Mouse (Mus musculus): ENCODE measurements around the gene Tspan13.

The Tspan13 gene

DNA sequence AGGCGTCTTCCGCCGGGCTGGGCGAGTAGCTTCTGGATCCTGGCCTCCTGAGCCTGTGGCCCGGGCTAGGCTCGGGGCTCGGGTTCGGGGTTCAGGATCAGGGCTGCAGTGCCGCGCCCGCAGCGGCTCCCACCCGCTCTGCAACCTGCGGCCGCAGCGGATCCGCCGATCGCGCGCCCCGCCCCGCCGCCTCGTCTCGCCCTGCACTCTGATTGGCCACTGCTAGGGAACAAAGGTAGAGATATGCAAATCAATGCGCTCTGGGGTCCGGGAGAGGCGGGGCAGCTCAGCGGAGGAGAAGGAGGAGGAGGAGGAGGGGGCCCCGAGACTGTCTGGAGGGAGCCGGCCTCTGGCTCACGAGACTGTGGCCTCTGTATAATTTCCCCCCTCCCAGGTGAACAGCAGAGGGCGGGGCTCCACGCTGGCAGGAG lies at the start of gene Tspan13:
Tspan13 (minus strand) TSS at position 153 of the 431 bp plus-strand sequence.
- DNase-seq (ENCODE audit: low spot score in 2 of 2): peak; percentile 85 to 90

DNA sequence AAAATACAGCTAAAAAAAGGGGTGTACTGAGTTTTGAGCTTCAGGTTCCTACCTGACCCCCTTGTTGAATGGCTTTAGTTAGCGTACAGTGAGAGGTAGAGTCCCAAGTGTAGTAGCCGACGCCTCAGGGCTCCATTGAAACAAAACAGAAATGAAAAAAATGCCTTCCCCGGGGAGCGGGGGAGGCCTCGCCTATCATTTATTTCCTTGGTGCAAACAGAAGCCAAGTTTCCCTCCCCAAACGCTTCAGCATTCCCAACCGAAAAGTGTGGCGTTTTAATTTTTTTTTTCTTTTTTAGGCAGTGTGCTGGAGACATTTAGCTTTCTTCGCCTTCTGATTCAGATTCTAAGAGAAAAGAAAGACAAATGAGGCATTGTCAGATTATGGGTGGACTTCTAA lies 49.7 kb upstream of the Tspan13 start:
- no peak for DNase-seq (ENCODE audit: low spot score in 2 of 2)

DNA sequence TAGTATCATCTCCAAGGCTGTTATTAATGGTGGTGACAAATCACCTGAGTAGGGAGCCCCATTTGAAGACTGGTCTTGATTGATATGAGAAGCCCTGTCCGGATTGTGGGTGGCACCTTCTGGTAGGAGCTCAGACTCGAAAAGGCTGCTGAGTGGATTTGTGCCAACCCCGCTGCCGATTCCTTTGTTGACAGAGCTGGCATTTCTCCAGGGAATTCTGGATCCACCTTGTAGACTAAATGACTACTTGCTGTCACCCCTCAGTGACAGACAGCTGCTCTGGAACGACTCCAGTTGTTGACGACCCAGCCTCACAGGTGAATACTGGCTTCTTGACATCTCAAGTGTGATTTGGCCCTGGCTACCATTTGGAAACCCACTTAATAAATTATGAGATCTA lies 46.9 kb upstream of the Tspan13 start:
- no peak for DNase-seq (ENCODE audit: low spot score in 2 of 2)

DNA sequence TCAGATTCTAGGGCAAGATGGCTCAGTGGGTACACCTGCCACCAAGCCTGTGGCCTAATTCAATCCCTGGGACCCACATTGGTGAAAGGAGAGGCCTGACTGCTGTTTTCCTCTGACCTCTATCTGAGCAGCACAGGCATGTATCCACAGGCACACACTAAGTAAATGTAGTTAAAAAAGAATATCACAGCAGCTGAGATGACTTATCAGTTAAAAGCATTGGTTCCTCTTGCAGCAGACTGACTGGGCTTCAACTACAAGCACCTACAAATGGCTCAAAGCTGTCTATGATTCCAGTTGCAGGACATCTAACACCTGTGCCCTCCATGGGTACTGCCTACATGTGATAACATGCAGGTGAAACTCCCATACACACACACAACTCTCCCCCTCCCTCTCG lies 46.5 kb upstream of the Tspan13 start:
- DNase-seq (ENCODE audit: low spot score in 2 of 2): no peak

DNA sequence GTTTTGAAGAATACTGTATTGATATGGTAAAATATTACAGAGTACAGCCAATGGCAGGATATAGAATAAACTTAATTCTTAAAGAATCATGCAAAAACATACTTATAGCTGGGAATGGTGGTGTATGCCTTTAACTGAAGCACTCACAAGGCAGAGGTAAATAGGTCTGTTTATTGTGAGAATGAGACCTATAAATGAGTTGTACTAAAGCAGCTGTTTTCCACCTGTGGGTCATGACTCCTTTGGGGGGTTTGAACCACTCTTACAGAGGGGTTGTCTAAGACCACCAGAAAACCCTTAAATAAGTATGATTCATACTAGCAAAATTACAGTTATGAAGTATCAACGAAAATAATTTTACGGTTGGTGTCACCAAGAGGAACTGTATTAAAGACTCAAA lies 43.1 kb upstream of the Tspan13 start:
- DNase-seq (ENCODE audit: low spot score in 2 of 2): no peak

DNA sequence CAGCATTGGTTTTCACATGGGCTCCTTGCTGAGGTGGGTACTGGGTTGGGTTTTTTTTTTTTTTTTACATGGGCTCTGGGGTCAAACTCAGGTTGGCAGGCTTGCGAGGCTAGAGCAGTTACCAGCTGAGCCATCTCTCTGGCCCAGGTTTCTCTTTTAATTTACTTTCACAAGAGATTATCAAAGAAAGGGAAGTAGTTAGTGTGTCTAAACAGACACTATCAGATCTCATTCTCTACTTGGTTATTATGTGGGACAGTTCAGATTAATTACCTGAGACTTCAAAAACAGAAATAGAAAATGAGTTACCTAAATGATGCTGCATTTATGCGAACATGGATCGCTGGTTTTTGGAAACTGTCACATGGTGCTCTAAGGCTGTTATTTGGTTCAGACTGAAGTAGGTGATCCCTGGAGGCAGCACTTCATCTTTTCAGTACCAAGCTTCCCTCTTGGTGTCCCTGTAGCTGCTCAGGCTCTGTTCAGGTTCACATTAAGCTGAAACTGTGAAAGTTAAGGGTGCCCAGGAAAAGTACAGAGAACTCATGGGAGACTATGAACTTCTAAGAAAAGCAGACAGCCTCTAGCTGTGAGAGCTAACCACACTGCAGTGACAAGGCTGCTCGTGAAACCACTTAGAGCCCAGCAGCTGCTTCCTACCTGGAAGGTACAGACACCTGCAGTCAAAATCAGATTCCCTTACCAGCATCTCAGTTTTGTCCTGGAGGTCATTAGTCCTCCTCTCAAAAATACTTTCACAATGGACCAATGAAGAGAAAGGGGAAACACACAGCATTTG lies 36.0 kb upstream of the Tspan13 start:
- DNase-seq (ENCODE audit: low spot score in 2 of 2): no peak

DNA sequence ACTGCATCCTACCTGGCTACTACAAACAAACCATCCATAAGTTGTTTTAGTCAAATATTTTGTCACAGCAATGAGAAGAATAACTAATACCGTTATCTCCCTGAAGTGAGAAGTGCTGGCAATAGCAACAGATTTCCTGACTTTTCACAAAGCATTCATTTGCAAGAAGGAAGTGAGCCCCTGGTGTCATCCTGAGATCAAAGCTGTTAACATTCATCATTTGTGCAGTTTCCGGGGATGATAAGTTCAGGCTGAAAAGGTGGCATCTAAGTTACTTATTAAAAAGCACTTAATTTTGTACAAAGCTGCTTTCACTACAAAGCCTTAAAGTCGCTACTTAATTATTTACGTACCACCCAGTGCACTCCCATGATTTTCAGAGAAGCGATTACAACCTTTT lies 30.6 kb upstream of the Tspan13 start:
- DNase-seq (ENCODE audit: low spot score in 2 of 2): no peak

DNA sequence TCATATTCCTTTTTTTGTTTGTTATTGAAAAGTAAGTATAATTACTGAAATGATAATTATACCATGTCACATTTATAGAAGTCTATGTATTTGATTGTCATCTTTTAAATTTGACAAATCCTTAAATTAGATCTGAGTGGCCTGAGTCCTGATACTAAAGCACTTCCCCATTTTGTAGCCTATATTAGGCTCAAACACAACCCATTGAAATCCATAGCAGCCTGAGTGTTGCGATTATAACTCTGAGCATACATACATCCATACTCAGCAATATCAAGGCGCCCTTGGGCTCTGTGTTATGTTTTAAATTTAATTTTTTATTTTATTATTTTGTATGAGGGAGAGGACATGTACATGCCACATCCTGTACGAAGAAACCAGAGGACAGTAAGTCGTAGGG lies 27.9 kb upstream of the Tspan13 start:
- no peak for DNase-seq (ENCODE audit: low spot score in 2 of 2)

DNA sequence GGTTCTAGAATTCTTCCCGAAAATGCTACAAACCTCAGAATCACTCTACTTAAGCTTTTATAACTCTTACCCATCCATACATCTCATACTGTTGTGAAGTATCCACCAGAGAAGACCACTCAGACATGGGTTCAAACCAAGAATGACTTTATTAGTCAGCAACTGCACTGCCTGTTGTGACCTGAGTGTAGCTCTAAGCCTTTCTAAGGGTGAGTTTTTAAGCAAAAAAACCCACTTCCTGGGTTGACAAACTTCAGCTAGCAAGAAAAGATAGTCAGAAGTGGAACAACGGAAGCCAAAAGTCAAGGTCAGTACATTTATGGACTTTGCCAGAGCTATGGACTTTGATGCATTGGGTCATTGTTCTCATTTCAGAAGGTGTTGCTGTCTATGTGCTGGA lies 25.2 kb upstream of the Tspan13 start:
- DNase-seq (ENCODE audit: low spot score in 2 of 2): no peak

DNA sequence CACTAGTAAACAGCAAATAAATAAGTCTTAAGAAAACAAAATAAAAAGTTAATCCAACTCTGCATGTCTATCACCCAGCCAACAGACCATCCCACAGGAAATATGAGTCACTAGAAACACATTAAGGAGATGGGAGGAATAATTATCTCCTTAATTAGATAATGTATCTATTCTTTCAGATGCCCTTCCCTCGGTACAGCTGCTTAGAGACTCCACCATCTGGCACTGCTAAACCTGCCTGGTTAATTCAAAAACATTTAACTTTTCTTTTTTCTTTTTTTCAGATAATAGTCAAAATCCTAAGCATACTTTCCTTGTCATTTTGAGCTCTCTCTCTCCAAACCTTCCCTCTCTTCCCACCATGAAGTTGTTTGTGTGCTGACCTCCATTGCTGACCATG lies 23.6 kb upstream of the Tspan13 start:
- no peak for DNase-seq (ENCODE audit: low spot score in 2 of 2)

DNA sequence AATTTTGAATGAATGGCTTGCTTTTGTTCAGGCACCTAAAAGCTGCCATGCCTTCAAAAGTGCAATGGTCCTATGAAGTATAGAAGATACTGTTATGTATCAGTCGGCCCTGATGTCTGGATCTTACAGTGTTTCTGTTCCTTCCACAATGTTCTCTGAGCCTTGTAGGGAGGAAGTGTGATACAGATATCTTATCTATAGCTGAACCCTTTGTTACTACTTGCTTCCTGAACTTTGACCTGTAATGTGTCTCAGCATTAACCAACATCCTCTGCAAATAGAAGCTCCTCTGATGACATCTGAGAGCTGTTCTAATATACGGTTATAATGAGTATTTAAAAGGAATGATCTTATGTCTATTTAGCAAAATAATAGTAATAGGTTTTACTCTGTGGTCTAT lies 15.4 kb upstream of the Tspan13 start:
- no peak for DNase-seq (ENCODE audit: low spot score in 2 of 2)

DNA sequence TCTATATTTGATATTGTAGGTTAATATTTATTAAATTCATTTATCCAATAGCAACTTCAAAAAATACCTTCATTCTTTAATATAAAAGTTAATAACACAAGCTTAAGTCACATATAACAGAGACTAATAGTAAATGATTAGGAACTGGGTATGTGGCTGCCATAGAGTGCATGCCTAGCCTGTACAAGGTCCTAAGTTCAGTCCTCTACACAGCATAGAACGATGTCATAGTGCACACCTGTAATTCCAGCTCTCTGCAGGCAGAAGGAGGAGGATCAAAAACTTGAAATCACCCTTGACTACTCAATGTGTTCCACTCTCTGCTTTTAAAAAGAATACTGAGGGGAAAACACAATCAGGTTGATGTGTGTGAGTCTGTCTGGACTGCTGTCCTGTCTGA lies 8.0 kb upstream of the Tspan13 start:
- DNase-seq (ENCODE audit: low spot score in 2 of 2): no peak

DNA sequence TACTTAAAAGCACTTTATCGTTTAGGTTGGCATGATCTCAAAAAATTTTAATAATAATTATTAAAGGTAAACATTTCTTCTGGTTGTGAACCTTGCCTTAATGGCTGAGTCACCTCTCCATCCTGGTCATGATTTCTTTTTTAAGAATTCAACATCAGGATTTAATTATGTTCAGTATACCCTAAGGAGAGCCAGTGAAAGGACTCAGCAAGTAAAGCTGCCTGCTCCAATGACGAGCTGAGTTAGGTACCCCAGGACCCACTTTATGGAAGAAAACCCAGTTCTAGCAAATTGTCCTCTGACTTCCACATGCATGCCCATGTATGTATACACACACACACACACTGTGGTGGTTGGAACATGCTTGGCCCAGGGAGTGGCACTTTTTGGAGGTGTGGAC lies 5.3 kb upstream of the Tspan13 start:
- no peak for DNase-seq (ENCODE audit: low spot score in 2 of 2)

DNA sequence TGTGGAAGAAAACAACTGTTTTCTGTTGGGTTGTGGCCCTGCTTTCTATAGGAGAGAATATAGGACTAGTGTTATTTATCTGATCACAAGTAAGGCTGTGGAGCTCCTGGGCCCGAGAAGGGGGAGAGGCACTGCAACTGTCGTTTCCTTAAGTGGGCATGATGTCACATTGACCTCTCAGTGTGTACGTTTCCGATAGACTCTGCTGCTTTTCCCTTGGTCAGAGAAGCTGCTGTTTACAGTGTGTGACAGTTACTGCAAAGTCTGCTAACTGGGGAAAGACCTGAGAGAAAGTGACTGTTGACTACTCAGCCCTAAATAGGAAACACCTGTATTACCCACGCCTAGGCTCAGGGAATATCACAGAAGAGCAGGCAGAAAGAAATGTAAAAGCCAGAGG lies 3.9 kb upstream of the Tspan13 start:
- DNase-seq (ENCODE audit: low spot score in 2 of 2): no peak

DNA sequence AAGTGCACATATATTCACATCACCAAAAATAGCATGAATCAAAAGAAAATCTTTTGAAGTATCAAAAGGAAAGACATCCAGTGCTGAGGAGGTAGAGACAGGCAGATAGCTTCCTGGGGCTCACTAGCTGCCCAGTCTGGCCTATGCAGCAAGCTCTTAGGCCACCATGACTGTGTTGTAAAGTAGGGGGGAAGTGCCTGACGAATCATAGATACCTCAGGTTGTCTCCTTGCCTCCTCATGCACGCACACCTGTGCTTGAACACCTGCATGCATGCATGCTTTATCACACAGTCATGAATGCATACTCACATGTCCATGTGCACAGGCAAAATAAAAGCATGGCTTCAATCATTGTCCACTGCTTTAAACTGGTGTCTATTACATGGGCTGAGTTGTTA lies 2.4 kb upstream of the Tspan13 start:
- DNase-seq (ENCODE audit: low spot score in 2 of 2): no peak

DNA sequence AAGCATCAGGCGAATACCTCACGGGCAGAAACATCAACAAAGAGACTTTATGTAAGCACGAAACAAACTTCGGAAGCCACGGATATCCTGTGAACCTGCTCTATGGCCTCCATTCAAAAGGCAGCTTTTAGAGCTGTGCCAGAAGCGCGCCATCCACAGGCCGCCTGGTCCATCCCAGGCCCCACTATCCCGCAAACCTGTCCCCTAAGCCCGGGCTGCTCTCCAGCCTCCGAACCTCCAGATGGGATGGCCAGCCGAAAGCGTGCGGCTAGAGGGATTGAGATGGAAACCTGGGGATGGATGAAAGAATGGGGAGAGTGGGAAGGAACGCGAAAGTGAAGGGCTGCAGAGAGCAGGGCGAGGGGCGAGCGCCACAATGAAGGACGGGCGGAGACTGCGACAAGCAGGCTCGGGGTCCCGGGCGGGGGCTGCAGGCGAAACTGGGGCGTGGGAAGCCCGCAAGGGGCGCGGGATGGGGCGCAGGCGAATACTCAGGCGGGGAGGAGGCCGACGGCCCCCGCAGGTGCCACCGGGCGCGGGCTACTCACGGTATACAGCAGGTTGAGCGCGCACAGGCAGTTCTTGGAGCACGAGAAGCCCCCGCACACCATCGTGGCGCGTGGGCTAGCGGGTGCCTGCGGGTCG lies 475 bp downstream of the Tspan13 start:
- peak; percentile 32 to 44 for DNase-seq (ENCODE audit: low spot score in 2 of 2)

DNA sequence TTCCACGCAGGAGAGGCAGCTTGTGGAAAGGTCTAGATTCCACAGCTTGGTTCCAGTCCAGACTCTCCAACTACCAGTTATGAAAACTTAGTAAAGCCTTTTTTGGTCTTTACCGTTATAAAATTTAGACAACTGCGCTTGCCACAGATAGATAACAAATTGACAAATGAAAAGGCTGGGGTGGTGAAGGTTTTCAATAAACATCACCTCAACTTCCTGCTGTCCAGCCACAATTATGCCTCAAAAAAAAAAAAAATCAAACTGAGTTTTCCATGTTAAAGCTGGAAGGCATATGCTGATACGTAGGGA lies 1.1 kb downstream of the Tspan13 start:
- no peak for DNase-seq (ENCODE audit: low spot score in 2 of 2)

DNA sequence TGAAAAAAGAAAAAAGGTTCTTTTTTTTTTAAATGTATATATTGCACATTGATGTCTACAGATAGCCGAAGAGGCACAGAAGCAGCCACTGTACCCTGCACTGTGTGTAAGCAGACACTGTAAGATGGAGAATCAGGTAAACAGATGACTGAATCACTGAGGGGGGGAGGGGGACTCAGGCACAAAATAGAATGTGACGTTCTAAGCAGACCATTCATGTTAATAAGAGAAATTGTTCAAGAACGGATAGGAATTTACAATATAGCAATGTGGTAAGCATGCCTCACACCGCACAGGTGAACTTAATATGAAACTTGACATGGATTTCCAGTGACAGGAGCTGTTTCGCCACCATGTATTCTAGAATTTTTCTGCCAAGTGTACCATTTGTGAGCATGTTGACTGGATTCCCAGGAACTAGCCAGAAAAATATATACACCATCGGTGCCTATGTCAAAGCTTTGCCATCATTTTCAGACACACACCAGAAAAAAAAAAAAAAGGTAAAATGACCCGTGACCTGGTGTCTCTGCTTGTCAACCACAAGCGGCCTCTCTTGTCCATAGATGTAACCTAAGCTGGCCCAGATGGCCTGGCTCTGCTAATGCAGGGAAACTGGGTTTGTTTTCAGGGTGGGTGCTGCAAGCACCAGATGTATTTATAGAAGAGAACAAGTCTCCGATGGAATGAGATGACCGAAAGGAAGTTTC lies 1.6 kb downstream of the Tspan13 start:
- no peak for DNase-seq (ENCODE audit: low spot score in 2 of 2)

DNA sequence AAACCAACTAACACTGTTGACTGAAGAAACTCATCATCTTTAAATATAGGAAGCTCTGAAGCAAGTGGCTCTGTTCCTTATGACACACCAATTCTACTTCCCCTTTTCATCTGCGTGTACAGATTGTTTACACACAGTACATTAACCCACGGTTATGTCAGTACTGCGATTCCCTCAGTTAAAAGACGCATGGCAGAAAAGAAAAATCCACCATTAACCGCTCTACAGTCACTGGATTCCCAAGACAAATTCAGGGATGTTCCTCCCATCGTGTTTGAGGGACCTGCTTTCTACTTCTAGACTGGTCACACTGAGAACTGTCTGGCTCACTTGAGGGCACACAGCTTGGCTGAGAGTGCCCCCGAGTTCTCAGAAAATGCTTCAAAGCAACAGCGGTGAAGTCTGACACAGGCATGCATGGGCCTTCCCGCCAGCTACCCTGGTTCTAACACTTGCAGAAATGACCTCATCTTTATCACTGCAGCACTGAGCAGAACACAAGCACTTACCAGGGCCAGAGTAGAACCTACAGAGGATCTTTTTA lies 2.7 kb downstream of the Tspan13 start:
- DNase-seq (ENCODE audit: low spot score in 2 of 2): no peak

DNA sequence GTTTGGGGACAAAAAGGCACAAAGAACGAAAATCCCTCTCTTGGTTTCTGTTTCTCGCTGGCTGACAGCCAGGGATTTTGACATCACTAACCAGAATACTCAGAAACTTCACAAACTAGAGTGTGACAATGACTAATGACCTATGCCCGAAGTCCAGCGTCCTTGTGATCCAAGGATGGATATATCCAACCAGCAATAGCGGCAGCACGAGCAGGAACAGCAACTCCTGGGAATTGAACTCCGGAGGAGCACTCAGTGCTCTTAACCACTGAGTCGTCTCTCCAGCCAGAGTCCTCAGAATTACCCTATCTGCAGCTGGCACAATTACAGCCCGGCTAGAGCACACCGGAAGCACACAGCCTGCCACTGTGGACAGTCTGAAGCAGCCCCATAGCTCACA lies 5.5 kb downstream of the Tspan13 start:
- no peak for DNase-seq (ENCODE audit: low spot score in 2 of 2)

DNA sequence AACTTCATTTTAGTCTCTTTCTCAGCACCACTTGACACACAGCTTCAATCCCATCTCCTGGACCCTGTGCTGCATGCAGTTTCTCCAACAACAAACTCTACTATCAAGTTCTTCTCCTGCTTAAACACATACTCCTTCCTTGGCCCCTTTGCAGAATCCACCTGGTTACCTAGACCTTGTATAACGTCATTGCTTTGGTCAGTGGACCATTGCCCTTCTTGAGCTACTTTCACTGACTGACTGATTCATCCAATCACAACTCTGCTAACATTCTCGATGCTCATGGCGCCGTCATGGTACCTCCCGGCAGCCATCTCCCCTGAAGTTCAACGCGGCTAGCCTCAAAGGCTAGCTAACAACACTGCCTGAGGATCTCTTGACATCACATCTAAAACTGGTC lies 6.2 kb downstream of the Tspan13 start:
- no peak for DNase-seq (ENCODE audit: low spot score in 2 of 2)

DNA sequence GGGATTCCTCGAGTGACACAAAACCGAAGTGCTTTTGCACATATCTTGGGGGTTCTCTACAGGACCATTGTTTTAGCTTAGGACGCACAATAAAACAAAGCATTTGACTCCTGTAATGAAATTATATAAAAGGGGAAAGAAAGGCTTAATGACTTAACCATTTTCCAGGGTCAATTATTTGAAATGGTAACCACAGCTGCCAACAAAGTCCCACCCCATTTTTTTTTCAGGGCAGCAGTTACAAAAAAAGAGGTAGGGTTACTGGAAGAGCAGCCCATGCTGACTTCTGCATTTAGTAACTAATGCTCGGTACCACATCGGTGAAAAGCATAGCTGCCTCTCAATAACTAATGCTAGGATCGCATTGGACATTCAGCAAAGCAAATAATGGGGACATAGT lies 6.8 kb downstream of the Tspan13 start:
- no peak for DNase-seq (ENCODE audit: low spot score in 2 of 2)

DNA sequence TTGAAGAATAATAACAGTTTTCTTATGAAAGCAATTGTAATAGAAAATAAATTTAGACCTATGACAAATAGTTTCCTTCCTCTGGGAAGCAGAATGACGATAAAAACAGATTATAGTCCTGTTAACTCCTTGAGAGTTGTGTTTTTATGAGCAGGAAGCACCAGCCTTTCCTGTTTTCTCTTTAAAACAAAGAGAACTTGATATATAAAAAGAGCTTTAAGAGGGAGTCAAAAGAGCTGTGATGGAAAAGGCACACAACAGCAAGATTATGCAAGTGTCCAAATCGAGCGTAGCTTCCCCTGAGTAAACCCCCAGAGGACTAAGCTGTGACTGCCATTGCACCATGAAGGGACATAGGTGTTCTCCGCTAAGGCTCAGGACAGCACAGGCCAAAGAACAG lies 9.9 kb downstream of the Tspan13 start:
- no peak for DNase-seq (ENCODE audit: low spot score in 2 of 2)

Data from frontal cortex, postnatal 14 days (tissue).